Mouse (Mus musculus) frontal cortex, postnatal 14 days (tissue): Measurements from ENCODE around the gene Zfp92.

Experiments
- DNase-seq, 2 experiments: peaks; one replicate each; pipeline ENCODE4 v3.0.0; 2022; ENCODE audit warnings: low spot score in 2 of 2

The Zfp92 gene

GRCm38 (mm10) chrX:73474340-73475165 lies 63.7 kb downstream of the Zfp92 start:
- no peak for DNase-seq

- DNase-seq, result no peak
Measured at GRCm38 (mm10) chrX:73475658-73476256, 64.9 kb downstream of the Zfp92 start.

DNA sequence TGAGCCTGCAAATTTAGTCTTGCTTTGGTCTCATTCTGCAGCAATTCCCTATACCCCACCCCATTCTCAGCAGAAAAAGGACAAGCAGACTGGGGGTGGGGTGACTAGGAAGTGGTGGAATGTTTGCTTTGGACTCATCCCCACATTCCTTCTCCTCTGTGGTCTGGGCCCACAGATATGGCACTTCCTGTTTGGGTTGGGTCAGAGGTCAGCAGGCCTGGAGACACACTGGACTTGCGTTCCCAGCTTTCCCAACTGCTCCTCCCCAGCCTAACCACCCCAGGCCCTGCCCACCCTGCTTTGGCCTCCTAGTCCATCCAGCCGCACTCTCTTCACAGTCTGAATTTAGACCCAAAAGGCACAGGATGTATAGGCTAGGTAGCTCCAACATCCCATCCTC lies 65.7 kb downstream of the Zfp92 start:
- DNase-seq, result no peak

DNA sequence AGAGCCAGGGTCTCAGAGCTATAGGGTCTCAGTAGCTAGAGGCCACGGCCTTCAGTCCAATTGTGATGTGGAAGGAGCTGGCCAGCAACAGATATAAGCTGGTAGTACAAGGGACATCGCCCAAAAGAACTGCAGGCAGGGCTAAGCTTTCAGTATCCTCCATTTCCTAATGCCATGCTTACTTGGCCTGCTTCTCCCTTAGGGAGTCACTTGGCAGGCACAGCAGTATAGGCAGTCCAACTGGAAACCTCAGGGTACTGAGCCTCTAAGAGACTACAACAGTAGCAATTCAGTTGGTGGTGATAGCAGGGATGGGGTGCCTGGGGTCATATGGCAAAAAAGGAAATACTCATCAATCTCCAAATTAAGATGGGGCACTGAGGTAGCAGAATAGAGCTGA lies 66.6 kb downstream of the Zfp92 start:
- DNase-seq, result no peak
